Mouse (Mus musculus) thymus, postnatal 0 days (tissue): ENCODE results near the gene Cacna1i. TPM values are rescaled to one million over a fixed set of nuclear protein-coding genes. Genes with fewer than 3 reads are reported as not detected.

Experiments
- DNase-seq: peaks from one replicate; pipeline ENCODE4 v3.0.0-alpha.2; 2015; ENCODE audit warnings: low spot score
- polyA plus RNA-seq: library from polyadenylated mRNA; unstranded; fragments of >200 nt; fragmentation: Nextera tagmentation; extraction: Ambion mirVana; gene quantifications from 2 replicates; pipeline ENCODE4 v1.2.1, GENCODE M21; 2015

The Cacna1i gene
- polyA plus RNA-seq, 1 experiment from 2014 or later = 0.03 TPM

- DNase-seq = no peak
These were observed 15.1 kb upstream of the Cacna1i start for GRCm38 (mm10) chr15:80271858-80272396.

- DNase-seq = peak; percentile 17
These were observed 9.9 kb upstream of the Cacna1i start for GRCm38 (mm10) chr15:80277107-80277506.

GRCm38 (mm10) chr15:80277625-80278024 lies 9.4 kb upstream of the Cacna1i start:
- peak; percentile 63 for DNase-seq

- DNase-seq = no peak
These were observed 8.8 kb upstream of the Cacna1i start for GRCm38 (mm10) chr15:80278121-80278759.

GRCm38 (mm10) chr15:80279053-80279452 lies 8.0 kb upstream of the Cacna1i start:
- DNase-seq = no peak

- DNase-seq = peak; percentile 47
These were observed 6.4 kb upstream of the Cacna1i start for GRCm38 (mm10) chr15:80280646-80281045.

GRCm38 (mm10) chr15:80288036-80288435 lies 998 bp downstream of the Cacna1i start:
- DNase-seq = no peak

- peak; percentile 88 for DNase-seq
These were observed 2.4 kb downstream of the Cacna1i start for GRCm38 (mm10) chr15:80289436-80289835.

GRCm38 (mm10) chr15:80297146-80297545 lies 10.1 kb downstream of the Cacna1i start:
- DNase-seq = no peak

- DNase-seq = no peak
These were observed 16.7 kb downstream of the Cacna1i start for GRCm38 (mm10) chr15:80303779-80304178.

- DNase-seq = no peak
These were observed 17.1 kb downstream of the Cacna1i start for GRCm38 (mm10) chr15:80304188-80304587.

- no peak for DNase-seq
These were observed 19.1 kb downstream of the Cacna1i start for GRCm38 (mm10) chr15:80306146-80306545.

- no peak for DNase-seq
These were observed 27.7 kb downstream of the Cacna1i start for GRCm38 (mm10) chr15:80314731-80315130.

GRCm38 (mm10) chr15:80316966-80317634 lies 30.1 kb downstream of the Cacna1i start:
- DNase-seq = no peak

- DNase-seq = no peak
These were observed 30.9 kb downstream of the Cacna1i start for GRCm38 (mm10) chr15:80317841-80318530.

GRCm38 (mm10) chr15:80318543-80319255 lies 31.7 kb downstream of the Cacna1i start:
- no peak for DNase-seq

- DNase-seq = peak; percentile 19
These were observed 32.3 kb downstream of the Cacna1i start for GRCm38 (mm10) chr15:80319315-80319714.

- no peak for DNase-seq
These were observed 32.9 kb downstream of the Cacna1i start for GRCm38 (mm10) chr15:80319921-80320320.

GRCm38 (mm10) chr15:80325207-80325606 lies 38.2 kb downstream of the Cacna1i start:
- no peak for DNase-seq

- DNase-seq = no peak
These were observed 38.7 kb downstream of the Cacna1i start for GRCm38 (mm10) chr15:80325756-80326155.

GRCm38 (mm10) chr15:80326947-80327346 lies 39.9 kb downstream of the Cacna1i start:
- DNase-seq = no peak
